Mouse (Mus musculus): ENCODE results near the gene Scimp. TPM values are rescaled to one million over a fixed set of nuclear protein-coding genes. Genes with fewer than 3 reads are reported as not detected.

Gene Scimp
- polyA plus RNA-seq, 1 experiment from 2014 or later = 2.6 TPM

DNA sequence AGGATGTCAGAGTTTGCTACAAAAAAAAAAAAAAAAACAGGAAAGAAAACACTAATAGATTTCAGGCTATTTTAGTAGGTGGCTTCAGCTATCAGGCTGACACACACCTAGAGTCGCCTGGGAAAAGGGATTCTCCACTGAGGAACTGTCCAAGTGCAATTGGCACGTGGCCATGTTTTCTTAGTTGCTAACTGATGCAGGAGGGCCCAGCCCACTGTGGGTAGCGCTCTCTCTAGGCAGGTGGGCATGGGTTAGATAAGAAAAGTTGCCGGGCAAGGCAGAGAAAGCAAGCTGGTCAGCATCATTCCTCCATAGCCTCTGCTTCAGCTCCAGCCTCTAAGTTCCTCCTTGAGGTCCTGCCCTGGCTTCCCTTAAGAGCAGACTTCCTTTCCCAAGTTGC lies 4.4 kb upstream of the Scimp start:
- WGBS (ENCODE audit: insufficient replicate concordance) = 60% methylated on average over 4 of the region's 4 CpGs
- H3K9ac ChIP-seq (replicated peaks) = no peak overlapping the region
- ATAC-seq (no peak), DNase-seq (no peak)
- TF ChIP-seq EP300 (IDR thresholded peaks at IDR 0.05; ENCODE audit: low read depth) = no peak
- no peak for TF ChIP-seq CTCF (IDR thresholded peaks at IDR 0.05; ENCODE audit: low read depth)
- H3K4me1 ChIP-seq (ENCODE audit: insufficient read depth) = 0 out of 2 replicates have a peak, but pooled peaks cover 5% of the 10 kb centered on the region
- H3K27ac ChIP-seq (ENCODE audit: low read depth) = no peak overlapping the region
- no peaks in the 10 kb centered on the region for H3K27me3 ChIP-seq (ENCODE audit: insufficient read depth, low read length)
- no peak overlapping the region for H3K4me2 ChIP-seq (ENCODE audit: low read depth, low read length)
- H3K4me3 ChIP-seq (ENCODE audit: low read depth, low read length) = no peak overlapping the region
- H3K36me3 ChIP-seq (replicated peaks; ENCODE audit: insufficient read depth, low read length) = no peaks in the 10 kb centered on the region
- H3K9me3 ChIP-seq (ENCODE audit: low read length) = no peaks in the 10 kb centered on the region

DNA sequence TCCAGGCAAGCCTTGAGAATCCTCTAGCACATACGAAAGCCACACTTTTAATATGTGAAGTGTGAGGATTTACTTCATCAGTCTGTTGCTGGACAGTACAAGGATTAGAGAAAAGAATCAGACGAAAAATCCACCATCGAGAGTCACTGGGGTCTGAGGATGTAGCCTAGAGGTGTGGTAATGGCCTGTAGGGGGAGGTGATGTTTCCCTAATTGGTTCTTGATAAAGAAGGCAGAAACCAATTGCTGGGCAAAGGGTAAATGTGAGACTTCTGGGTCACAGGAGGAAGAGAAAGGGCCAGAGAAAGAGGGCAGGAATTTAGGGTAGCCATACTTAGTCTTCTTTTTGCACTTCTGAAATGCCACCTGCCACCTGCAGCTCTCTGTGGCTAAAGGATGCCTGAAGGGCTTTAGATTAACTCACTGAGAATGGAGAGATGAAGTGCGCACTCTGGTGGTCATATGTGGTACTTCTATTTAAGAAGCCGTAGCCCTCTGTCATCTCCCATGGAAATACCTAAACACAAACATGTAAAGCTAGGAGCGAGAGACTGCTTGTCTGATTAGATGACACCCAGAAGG lies 3.2 kb upstream of the Scimp start:
- no peak overlapping the region for H3K4me2 ChIP-seq (ENCODE audit: low read depth, low read length)
- peak; percentile 55 for DNase-seq
- no peak overlapping the region for H3K9ac ChIP-seq (replicated peaks)
- H3K4me3 ChIP-seq (ENCODE audit: low read depth, low read length) = no peak overlapping the region
- no peak overlapping the region for H3K27ac ChIP-seq (ENCODE audit: low read depth)
- 0 out of 2 replicates have a peak, but pooled peaks cover 5% of the 10 kb centered on the region for H3K4me1 ChIP-seq (ENCODE audit: insufficient read depth)
- no peaks in the 10 kb centered on the region for H3K36me3 ChIP-seq (replicated peaks; ENCODE audit: insufficient read depth, low read length)
- 20% methylated on average over 6 of the region's 6 CpGs for WGBS (ENCODE audit: insufficient replicate concordance)
- TF ChIP-seq CTCF (IDR thresholded peaks at IDR 0.05; ENCODE audit: low read depth) (peak; percentile 85), EP300 (IDR thresholded peaks at IDR 0.05; ENCODE audit: low read depth) (no peak)
- no peaks in the 10 kb centered on the region for H3K9me3 ChIP-seq (ENCODE audit: low read length)
- no peaks in the 10 kb centered on the region for H3K27me3 ChIP-seq (ENCODE audit: insufficient read depth, low read length)
- ATAC-seq = peak; percentile 64; the same call in 1 of the 2 replicates

- H3K27ac ChIP-seq (ENCODE audit: low read depth) = no peak overlapping the region
- H3K4me2 ChIP-seq (ENCODE audit: low read depth, low read length) = no peak overlapping the region
- H3K9ac ChIP-seq (replicated peaks) = no peak overlapping the region
- TF ChIP-seq EP300 (IDR thresholded peaks at IDR 0.05; ENCODE audit: low read depth) (no peak), CTCF (IDR thresholded peaks at IDR 0.05; ENCODE audit: low read depth) (no peak)
- ATAC-seq = no peak
- DNase-seq = no peak
- H3K4me1 ChIP-seq (ENCODE audit: insufficient read depth) = 0 out of 2 replicates have a peak, but pooled peaks cover 5% of the 10 kb centered on the region
- H3K27me3 ChIP-seq (ENCODE audit: insufficient read depth, low read length) = no peaks in the 10 kb centered on the region
- H3K36me3 ChIP-seq (replicated peaks; ENCODE audit: insufficient read depth, low read length) = no peaks in the 10 kb centered on the region
- WGBS (ENCODE audit: insufficient replicate concordance) = 79% methylated on average over 8 of the region's 8 CpGs
- H3K9me3 ChIP-seq (ENCODE audit: low read length) = no peaks in the 10 kb centered on the region
- no peak overlapping the region for H3K4me3 ChIP-seq (ENCODE audit: low read depth, low read length)
Observed at GRCm38 (mm10) chr11:70815071-70815470, 2.7 kb upstream of the Scimp start.

DNA sequence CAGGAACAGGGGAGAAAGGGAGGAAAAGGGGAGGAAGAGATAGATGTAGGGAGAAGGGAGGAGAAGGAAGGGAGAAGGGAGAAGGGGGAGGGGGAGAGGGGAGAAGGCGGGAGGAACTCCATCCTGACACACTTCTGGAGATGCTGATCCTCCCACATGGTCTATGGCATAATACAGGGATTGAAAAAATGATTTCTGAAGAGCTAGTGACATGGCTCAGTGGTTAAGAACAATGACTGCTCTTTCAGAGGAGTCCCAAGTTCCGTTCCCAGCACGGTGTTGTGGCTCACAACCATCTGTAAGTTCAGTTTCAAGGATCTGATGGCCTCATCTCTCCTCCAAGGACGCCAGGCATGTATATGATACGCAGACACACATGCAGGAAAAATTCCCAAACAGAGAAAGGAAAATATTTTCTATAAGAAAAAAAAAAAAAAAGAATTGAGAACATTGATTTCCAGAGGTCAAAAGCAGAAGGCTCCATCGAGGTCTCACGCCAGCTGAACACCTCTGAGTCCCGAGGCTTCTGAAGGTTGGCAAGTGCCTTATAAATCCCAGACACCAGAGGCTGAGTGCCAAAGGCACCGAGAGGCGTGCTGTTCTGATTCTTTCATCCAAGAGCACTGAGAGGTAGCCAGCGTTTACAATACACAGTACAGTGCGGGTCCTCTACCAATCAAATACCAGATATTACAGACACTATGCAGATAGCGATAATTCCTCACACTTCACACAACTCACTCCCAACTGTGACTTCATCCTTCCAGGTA lies 730 bp downstream of the Scimp start:
- 69% methylated on average over 13 of the region's 13 CpGs for WGBS (ENCODE audit: insufficient replicate concordance)
- H3K27ac ChIP-seq (ENCODE audit: low read depth) = peak overlapping the region; percentile 75; the same call in 1 of the 2 replicates
- no peaks in the 10 kb centered on the region for H3K36me3 ChIP-seq (replicated peaks; ENCODE audit: insufficient read depth, low read length)
- ATAC-seq = no peak
- no peak overlapping the region for H3K9ac ChIP-seq (replicated peaks)
- H3K4me1 ChIP-seq (ENCODE audit: insufficient read depth) = 0 out of 2 replicates have a peak, but pooled peaks cover 5% of the 10 kb centered on the region
- no peaks in the 10 kb centered on the region for H3K9me3 ChIP-seq (ENCODE audit: low read length)
- no peak overlapping the region for H3K4me3 ChIP-seq (ENCODE audit: low read depth, low read length)
- no peak overlapping the region; the same call in 1 of the 2 replicates for H3K4me2 ChIP-seq (ENCODE audit: low read depth, low read length)
- no peaks in the 10 kb centered on the region for H3K27me3 ChIP-seq (ENCODE audit: insufficient read depth, low read length)
- TF ChIP-seq CTCF (IDR thresholded peaks at IDR 0.05; ENCODE audit: low read depth) (no peak), EP300 (IDR thresholded peaks at IDR 0.05; ENCODE audit: low read depth) (no peak)
- no peak for DNase-seq

DNA sequence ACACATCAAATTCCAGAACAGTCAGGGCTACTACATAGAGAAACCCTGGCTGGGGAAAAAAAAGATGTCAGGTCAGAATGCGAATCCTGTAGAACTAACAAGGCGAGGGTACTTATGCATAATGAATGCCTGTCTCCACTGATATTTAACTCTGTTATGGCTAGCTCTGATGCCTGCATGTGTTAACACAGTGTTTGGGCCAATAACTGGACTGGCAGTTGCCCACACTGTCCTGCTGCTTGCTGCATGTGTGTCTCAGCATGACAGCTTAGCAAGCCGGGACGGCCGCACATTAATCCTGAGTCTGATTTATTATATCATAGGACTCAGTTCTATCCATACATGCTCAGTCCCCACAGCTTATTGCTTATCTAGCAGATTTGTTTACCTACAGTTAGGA lies 1.3 kb downstream of the Scimp start:
- no peaks in the 10 kb centered on the region for H3K27me3 ChIP-seq (ENCODE audit: insufficient read depth, low read length)
- WGBS (ENCODE audit: insufficient replicate concordance) = 85% methylated on average over 5 of the region's 5 CpGs
- H3K9ac ChIP-seq (replicated peaks) = no peak overlapping the region
- H3K4me1 ChIP-seq (ENCODE audit: insufficient read depth) = peaks cover 7% of the 10 kb centered on the region; the same call in 1 of the 2 replicates
- no peak overlapping the region for H3K27ac ChIP-seq (ENCODE audit: low read depth)
- no peak overlapping the region for H3K4me2 ChIP-seq (ENCODE audit: low read depth, low read length)
- H3K4me3 ChIP-seq (ENCODE audit: low read depth, low read length) = no peak overlapping the region
- H3K9me3 ChIP-seq (ENCODE audit: low read length) = no peaks in the 10 kb centered on the region
- DNase-seq = no peak
- TF ChIP-seq CTCF (IDR thresholded peaks at IDR 0.05; ENCODE audit: low read depth) = no peak
- H3K36me3 ChIP-seq (replicated peaks; ENCODE audit: insufficient read depth, low read length) = no peaks in the 10 kb centered on the region
- no peak for ATAC-seq

DNA sequence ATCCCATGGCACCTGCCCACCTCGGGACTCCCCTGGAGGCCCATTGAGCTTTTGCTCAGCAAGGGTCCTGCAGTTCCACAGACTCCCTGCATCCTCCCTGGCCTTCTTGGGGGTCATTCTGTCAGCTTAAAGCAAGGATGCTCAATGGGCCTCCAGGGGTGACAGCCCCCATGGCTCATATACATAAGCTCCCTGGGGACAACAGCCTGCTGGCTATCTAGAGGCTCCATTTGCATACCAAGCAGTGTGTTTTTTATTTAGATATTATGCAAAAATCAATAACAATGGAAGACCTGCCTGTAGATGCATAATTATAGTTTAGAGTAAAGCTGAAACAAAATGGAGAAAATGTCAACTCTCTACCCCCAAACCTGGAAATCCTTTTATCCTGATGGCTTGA lies 3.4 kb downstream of the Scimp start:
- Histone ChIP-seq H3K4me1 (ENCODE audit: insufficient read depth) (peaks cover 16% of the 10 kb centered on the region), H3K27me3 (ENCODE audit: insufficient read depth, low read length) (no peaks in the 10 kb centered on the region), H3K27ac (ENCODE audit: low read depth) (no peak overlapping the region), H3K4me2 (ENCODE audit: low read depth, low read length) (no peak overlapping the region), H3K9ac (replicated peaks) (no peak overlapping the region), H3K4me3 (ENCODE audit: low read depth, low read length) (no peak overlapping the region), H3K9me3 (ENCODE audit: low read length) (no peaks in the 10 kb centered on the region), H3K36me3 (replicated peaks; ENCODE audit: insufficient read depth, low read length) (no peaks in the 10 kb centered on the region)
- DNase-seq (no peak), ATAC-seq (no peak)
- 62% methylated on average over 1 of the region's 1 CpGs for WGBS (ENCODE audit: insufficient replicate concordance)
- no peak for TF ChIP-seq EP300 (IDR thresholded peaks at IDR 0.05; ENCODE audit: low read depth)
- TF ChIP-seq CTCF (IDR thresholded peaks at IDR 0.05; ENCODE audit: low read depth) = no peak

All from liver, postnatal 0 days (tissue).